Mouse (Mus musculus) small intestine, adult 10 weeks (tissue): ENCODE results near the gene Mroh8. TPM values are rescaled to one million over a fixed set of nuclear protein-coding genes. Genes with fewer than 3 reads are reported as not detected.

Experiments used
- polyA plus RNA-seq: library from polyadenylated mRNA; stranded (reverse); fragments of 350-450 nt; fragmentation: Illumina TruSeq; extraction: RNeasy Lipid Tissue Mini Kit (QIAGEN cat#74804); gene quantifications from one replicate; pipeline ENCODE4 v1.2.3, GENCODE M21; 2014; ENCODE audit warnings: low replicate concordance

Gene Mroh8
- polyA plus RNA-seq = not detected

DNA sequence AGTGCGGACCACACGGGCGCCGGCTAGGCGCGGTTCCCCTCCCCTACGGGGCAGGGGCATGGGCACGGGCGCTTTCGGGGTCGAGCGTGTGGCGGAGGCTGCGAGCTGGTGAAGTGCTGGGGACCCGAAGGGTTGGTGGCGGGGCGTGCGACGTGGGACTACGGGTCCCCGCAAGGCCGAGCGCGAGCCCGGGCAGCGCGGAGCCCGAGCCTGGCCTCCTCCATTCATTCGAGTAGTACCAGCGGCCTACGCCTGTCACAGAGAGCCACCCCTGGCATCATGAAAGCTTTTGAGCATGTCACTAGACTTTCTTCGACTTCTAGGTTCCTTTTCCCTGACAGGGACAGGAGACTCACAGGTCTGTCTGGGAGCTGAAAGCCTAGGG lies at the start of gene Mroh8:
Mroh8 (minus strand) TSS at position 134 of the 385 bp plus-strand sequence.

GRCm38 (mm10) chr2:157278717-157279415 lies 483 bp downstream of the Mroh8 start, which contains the start of gene Rpn2:
Gene Rpn2 (plus strand): TSS chr2:157279017.

DNA sequence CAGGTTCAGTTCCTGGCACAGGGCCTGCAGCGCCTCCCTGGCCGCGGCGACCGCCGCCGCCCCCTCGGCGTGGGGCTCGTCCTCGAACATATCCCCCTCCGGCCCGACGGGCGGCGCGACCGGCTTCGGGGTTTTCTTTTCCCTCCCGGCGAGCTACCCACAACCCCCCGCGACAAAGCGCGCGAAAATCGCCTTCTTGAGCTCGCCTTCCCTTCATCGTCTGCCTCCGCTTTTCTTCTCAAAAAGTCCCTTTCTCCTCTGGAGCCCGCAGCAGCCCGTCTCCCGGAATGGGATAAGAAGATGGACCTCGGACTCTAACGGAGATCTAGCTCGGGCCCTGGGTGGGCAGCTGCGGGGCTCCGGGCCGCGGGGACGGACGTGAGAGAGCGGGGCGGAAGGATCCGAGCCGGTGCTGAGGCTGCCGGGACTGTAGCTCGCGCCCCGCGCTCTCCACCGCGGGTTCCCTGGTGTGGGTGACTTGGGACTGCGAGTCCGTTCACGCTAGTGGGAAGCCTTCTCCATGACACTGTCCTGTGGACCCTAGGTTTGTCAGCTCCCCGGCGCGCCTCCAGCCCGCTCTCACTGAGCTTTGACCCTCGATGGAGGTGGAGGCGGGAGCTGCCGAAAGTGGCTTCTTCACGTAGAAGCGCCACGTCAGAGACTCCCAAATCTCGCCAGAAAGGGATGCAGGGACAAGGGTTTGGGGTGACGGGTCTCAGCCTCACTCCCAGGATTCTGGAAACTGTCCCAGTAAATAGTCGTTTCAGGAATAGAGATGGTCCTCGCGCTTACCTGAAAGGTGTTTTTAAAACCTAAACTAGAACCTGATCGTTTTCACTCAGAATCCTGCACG lies 74.8 kb downstream of the Mroh8 start, which contains the start of gene Rbl1:
Rbl1 (minus strand) TSS at position 169 of the 853 bp plus-strand sequence.

Other genes starting within 250 kb of the Mroh8 start
- 0.11 TPM for gene Soga1, start 200.3 kb downstream of the Mroh8 start, polyA plus RNA-seq
- 0.89 TPM for gene Tldc2, start 192.5 kb downstream of the Mroh8 start, polyA plus RNA-seq
- gene Samhd1, start 144.3 kb downstream of the Mroh8 start, polyA plus RNA-seq = 442 TPM
- 47.4 TPM for gene Rbl1, start 75.0 kb downstream of the Mroh8 start, polyA plus RNA-seq
- 162 TPM for gene Rpn2, start 532 bp downstream of the Mroh8 start, polyA plus RNA-seq
- not detected for gene Ghrh, start 68.0 kb upstream of the Mroh8 start, polyA plus RNA-seq
- gene Manbal, start 88.0 kb upstream of the Mroh8 start, polyA plus RNA-seq = 2.8 TPM
- 4.9 TPM for gene Src, start 138.9 kb upstream of the Mroh8 start, polyA plus RNA-seq